Mouse (Mus musculus) urinary bladder, adult 18-20 months (tissue): ENCODE results near the gene Nckap5.

Experiments
- DNase-seq, 2 experiments: peaks; one replicate each; pipeline ENCODE4 v3.0.0; 2022; ENCODE audit warnings: low spot score in 2 of 2, mixed read lengths in 2 of 2

Gene Nckap5

DNA sequence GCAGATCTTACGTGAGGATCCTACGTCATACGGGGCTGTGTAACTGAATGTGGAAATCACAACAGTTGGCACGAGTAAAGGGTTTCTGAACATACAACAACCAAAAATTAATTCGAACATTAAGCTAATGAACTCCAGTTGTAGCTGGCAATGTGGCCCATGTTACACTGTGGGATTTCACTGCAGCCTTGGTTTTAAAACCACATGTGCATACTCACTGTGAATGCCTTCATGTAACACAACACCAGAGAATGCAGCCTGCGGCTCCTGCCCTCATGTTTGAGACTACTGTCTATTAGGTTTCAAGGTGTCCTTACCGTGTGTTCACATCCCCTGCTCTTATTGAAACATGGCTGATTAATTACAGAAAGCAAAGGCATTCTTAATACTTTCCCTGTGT is 269.7 kb downstream of the Nckap5 start:
- DNase-seq: no peak

DNA sequence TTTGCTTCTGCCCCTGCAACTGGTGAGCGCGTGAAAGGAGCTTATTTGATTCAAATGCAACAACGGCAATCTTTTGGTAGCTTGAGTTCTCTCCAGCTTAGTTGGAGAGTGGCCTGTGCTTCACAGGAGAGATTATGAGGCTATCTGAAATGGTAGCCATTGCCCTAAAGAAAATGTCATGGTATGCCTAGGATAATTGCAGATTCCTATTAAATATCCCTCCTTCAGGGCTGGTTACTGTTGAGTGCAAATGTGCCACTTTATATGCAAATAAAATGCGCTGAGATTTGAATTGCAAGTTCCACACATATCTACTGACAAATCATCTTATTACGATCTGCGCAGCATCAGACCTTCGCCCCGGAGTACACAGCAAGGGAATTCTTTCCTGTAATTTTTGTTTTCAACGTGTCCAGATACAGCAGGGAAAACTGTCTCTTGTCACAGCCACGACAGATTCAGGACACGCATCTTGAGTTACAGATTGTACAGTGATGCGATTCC is 272.8 kb downstream of the Nckap5 start:
- no peak for DNase-seq

DNA sequence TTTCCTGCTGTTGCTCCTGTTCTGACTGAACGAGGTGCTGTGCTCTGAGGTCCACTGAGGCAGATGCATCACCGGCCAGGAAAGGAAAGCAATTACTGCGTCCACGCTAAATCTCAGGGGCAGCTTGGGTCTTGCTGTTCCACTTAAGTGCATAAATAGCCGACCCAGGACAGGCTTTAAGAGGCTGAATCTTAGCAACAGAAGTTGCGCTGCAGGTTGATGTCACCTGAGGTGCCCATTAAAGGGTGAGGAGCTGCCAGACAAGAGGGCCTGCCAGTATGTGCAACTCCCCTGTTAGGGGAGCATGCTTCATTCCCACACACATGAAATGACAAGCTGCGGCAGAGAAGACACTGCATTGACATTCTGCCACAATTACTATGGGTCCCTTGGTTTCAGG is 282.6 kb downstream of the Nckap5 start:
- DNase-seq: no peak

DNA sequence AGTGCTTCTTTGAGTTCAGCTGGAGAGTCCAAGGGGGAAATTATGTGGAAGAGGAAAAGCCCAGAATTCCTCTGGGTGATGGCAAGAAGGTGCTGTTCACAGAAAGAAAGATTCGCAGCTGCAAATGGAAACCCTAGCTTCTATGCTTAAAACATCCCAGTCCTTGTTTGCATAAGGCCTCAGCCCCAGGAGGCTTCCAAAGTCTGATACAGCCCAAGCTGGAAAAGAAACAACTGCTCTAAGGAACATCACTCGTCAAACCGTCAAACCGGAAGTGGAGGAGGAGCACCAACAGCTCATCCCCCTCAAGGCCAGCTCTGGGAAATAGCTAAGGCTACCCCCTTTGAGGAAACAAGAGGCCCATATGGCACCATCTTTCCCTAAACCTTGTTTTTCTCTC is 286.1 kb downstream of the Nckap5 start:
- DNase-seq: no peak

DNA sequence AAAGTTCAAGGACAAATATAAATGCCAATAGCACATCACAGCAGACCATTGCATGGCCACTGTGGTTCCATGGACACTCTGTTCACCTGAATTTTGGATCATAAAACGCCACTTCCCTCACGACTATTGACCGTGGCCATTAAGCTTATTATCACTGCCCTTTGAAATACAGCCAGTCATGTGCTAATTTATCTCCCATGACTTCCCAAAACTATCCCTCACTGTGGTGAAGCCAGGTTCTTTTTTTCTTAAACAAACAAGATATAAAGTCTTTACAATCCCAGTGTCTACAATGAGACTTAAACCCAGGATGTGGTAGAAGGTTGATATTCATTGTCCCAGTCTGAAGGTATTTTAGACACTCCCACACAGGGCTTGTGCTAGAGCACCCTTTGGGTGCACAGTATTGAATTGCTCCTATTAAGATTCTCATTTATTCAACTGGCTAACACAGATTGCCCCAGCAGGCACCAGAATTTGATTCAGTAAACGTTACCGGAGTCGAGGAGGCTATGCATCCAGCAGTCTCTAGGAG is 293.3 kb downstream of the Nckap5 start:
- no peak for DNase-seq

DNA sequence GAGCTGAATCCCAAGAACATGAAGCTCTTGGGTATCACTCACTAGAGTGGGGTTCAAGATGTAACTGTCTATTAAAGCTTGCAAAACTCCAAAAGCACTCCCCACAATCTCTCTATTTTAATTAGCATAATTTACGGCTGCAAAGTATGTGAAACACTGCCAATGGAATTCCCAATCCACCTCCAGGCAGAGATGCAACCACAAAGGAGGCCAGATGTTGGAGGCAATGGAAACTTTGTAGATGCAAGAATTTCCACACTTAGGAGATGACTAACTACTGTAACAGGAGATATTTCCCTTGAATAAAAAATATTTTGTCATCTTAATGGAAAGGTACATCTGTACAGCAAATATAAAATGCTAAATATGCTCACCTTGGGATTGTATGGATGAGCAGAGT is 295.1 kb downstream of the Nckap5 start:
- DNase-seq: no peak

DNA sequence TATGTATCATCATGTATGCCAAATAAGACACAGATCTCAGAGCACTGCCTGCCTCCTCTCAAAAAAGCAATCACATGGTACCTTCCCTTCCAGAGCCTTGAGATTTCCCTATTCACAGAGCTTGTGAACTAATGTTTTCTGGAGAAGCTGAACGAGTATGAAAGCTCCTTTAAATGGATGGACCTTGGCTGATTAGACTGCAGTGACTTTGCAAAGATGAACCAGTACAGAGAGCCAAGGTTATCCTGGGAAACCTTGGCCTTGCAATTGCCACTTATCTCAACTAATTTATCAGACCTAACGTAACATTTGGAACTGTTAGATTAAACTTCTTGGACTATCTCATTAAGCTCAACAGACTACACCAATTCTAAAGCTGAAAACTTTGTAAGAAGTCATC is 296.6 kb downstream of the Nckap5 start:
- no peak for DNase-seq

DNA sequence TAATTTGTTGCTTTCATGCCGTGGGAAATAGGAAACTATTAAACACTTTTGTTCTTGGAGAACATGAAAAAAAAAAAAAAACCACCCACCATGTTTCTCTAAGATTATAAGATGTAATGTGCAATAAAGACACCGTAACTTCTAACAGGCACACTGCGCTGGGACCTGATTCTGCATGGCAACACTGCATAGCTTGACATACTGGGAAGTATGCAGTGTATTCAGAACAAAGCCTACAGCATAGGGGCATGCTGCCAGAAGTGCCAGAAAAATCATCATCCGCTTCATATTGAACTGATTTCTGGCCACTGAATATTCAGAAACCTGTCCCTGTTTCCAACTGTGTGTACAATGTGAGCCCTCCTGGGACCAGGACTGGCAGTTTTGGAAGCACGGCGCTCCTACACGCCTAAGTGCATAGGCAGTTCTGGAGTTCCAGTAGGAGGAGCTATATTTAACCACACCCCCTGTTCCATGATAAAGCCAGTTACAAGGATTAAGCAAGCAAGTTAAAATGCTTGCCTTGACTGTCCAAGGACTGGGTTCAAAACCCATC is 302.5 kb downstream of the Nckap5 start:
- no peak for DNase-seq

DNA sequence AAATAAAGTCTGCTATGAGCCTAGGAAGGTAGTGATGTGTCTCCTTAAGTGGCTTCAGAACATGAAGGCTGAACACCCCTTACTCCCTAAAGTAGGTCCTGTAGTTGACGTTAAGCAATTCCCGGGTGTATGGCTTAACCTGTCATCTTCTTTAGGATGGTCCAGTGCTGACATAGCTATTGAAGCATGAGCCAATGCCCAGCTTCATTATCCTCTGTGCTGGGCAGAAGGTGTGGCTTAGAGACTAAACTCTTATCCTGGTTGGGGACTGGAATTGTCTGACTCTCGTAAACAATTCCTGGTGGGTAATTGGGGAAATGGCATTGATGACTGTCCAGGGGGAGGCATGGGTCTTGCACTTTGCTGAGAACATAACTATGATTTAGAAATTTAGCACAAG is 312.5 kb downstream of the Nckap5 start:
- DNase-seq: no peak

DNA sequence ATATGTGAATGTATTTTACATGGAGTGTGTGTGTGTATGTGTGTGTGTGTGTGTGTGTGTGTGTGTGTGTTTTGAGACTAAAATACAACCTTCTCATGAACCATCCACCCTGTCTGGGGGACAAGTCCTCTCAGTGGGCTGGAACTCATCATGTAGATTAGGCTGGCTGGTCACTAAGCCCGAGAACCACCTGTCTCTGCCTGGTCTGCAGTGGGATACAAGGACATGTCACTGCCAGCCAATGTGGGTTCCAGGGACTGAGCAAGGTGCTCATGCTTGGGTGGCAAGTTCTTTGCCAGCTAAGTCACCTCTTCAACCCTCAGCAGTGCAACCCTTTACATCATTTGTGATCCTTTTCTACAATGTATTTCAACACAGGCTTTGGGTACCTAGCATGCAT is 313.2 kb downstream of the Nckap5 start:
- no peak for DNase-seq

DNA sequence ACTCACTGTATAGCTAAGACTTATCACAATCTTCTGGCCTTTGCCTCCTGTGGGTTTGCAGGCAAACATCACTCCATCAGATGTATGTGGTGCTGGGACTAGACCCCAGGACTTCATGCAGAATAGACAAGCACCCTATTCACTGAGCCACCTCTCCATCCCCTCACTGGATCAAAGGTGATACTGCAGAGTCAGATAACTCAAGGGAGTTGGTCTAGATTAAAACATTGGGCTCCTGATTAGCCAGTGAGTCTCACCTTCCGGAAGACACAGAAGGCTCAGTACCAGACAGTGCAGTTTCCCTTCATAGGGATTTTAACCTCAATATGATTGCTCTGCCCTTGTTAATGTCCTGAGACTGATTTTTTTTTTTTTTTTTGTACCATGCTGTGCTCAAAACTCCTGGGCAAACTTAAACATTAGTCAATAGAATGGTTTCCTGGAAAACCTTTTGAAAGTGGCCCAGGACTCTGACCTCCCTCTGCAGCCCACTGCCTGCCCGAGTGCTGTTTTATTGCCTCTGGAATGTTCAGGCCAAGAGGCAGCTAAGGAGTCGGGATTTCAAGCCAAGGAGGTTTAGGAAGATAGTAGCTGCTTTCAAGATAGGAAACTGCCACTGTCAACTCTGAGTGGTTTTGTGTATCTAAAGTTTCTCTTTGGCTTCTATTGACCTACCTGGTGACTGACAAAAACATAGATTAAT is 315.4 kb downstream of the Nckap5 start:
- DNase-seq: no peak

DNA sequence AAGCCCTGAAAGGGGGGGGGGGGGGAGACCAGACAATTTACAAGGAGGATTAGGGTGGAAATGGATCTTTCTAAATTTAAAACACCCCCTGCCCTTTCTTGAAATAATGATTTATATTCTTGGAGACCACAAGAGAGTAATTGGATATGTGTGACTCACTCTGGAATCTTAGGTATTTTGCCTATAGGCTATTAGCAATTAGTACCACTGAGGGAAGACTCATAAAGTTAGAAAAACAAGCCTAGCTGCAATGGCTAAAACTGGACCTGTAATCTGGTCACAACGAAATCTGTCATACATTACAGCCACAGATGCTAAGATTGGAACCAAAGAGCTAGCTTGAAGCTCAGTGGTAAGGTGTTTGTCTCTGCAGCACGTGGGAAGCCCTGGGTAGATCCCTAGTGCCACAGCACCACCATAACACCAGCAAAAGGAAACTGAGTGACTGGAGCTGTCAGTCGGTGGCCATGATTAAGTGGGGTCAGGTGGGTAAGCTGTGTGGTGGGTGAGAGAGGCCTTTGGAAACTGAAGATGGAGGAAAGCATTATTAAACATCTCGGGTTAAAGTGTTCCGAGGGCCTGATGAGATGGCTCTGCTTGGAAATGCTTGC is 318.7 kb downstream of the Nckap5 start:
- no peak for DNase-seq

DNA sequence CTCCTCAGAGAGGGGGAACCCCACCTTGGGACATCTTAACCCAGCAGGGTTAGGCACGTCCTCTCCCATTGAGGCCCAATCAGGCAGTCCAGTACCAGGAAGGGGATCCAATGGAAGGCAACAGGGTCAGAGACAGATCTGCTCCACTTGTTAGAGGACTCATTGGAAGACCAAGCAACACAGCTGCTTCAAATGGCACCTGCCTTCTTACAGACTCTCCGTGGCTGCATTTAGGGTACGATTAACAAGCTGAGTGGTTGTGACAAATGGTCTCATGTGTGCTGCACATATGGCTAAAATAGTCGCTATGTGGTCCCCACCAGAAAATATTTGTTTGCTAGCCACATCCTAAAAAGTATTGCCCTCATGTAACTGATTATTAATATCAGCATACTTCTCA is 325.9 kb downstream of the Nckap5 start:
- no peak for DNase-seq

DNA sequence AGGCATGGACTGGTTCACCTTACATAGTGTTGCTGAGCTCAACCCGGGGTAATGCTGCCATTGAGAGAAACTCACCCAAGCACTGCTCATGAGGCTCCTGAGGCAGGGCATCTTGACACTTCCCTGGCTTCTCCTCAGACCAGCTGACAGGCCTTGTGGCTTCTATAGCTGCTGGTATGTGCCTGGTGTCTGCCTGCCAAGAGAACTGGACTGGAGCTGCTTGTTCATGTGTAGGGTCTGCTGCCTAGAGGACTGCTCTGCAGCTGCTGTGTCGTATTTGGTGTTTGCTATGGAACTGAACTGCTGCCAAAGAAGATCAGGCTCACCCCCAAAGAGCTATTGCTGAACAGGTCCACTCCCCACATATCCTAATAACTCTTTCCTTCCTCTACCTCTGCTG is 327.9 kb downstream of the Nckap5 start:
- no peak for DNase-seq

DNA sequence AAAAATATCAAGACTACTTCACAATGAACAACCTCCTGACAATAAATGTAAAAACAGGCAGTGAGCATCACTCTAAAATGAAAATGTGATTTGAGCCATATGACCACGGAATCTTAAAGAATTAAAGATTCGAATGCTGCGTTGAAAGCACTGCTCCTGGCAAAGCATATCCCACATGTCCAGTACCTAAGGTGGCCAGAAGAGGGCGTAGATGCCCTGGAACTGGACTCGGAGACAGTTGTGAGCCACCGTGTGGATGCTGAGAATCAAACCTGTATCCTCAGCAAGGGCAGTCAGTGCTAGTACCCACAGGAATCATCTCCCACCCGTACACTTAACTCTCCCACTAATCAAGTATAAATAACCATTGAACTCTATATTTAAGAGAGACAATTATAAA is 333.9 kb downstream of the Nckap5 start:
- DNase-seq: no peak

DNA sequence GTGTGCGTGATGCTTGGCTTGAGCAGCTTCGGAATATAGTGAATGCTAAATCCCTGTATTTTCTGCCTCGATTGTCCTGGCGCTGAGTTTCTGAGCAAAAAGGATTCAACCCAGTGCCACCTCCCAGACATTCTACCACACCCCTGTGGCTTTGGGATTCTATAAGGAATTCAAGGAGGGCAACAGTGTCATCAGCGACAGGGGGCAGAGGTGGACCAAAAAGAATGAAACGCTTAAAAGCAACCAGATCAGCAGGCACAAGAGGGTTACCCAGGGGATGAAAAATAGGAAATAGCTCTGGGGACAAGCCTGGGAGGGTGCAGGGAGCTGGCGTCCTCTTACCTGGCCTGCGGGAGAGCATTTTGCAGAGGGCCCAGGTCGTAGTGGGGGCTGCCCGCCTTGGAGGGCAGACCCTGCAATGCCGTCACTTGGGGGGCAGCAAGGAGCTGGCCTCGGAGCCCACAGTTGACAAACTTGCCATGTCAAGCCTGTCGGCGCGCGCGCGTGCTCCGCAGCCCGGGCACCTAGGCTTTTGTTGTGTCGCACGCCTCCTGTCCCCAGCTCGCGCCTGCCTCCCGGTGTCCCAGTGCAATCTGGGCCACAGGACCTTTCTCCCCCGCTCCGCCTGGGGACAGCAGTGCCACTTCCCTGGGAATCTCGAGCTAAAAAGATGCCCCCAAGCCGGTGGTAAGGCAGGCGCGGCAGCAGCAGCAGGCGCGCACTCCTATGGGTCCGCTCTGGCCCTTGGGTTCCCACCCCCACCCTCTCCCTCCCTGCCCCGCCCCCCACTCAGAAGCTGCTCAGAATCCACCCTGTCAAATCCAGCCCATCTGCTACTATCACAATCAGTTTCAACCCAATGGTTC is 338.2 kb downstream of the Nckap5 start:
- peak in 1 of 2 experiments; percentile 37 for DNase-seq

DNA sequence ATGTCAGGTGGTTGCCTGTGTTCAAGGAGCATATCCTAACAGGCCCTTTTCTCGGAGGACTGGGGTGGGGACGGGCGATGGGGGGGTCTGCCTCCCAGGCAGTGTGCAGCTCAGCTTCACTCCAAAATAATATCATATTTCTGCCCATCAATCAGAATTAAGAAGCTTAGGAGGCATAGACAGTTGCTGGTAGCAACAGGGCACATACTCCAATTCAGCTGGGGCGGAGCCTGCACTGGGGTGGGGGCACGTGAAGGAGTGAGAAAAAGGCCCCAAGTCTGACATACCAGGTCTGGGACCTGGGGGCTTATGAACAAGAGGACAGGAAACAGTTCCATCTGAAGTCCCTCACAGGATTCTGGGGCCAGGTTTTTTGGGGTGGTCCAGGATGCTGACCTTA is 339.2 kb downstream of the Nckap5 start:
- DNase-seq: no peak

DNA sequence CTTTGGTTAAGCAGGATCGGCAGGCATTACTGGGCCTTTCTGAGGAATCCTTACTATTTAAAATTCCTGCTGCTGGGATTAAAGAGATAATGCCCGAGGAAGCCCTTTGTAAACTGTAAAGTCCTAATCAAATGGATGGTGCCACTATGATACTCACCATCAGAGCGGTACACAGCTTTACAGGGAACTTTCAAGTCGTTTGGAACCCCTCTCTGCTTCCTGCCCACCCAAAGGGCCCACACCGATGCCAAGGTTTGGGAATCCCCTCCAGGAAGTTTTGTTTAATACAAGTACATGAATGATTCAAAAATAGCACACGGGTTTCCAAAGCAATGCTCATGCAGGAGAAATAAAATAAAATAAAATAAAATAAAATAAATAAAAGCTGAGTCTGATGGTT is 340.3 kb downstream of the Nckap5 start:
- no peak for DNase-seq

DNA sequence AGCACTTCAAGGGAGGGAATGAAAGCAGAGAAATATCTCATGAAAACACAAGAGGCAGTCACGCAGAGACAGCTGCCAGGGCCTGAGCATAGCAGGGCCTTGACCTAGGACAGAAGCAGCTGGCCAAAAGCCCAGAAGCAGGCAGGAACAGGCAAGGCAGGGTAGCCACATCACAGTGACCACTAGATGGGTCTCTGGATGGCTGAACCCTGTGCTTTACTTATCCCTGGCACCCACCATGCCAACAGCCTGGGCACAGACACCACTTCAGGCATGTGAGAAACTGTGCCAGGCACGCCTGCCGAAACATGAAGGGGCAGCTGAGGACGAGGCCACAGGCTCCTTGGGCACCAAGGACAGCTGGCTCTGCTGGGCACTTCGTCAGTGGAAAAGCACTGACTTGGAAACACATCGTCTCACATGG is 345.9 kb downstream of the Nckap5 start:
- no peak for DNase-seq

DNA sequence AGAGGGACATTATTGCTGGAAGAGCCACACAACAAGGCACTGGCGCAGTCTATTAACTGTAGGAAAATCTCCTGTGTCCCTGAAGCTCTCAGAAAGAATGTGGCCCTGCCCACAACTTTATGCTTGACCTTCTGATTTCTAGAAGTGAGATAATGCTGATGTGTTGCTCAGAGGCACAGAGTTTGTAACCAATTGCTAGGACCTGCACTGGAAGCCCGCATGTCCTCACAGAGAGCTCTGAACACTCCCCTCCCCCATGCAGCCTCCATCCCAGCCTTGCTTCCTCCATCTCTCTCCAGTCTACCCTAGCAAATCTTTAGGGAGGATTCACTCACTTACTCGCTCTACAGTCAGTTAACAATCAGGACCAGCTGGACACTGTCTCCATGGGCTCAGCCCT is 346.9 kb downstream of the Nckap5 start:
- DNase-seq: no peak

DNA sequence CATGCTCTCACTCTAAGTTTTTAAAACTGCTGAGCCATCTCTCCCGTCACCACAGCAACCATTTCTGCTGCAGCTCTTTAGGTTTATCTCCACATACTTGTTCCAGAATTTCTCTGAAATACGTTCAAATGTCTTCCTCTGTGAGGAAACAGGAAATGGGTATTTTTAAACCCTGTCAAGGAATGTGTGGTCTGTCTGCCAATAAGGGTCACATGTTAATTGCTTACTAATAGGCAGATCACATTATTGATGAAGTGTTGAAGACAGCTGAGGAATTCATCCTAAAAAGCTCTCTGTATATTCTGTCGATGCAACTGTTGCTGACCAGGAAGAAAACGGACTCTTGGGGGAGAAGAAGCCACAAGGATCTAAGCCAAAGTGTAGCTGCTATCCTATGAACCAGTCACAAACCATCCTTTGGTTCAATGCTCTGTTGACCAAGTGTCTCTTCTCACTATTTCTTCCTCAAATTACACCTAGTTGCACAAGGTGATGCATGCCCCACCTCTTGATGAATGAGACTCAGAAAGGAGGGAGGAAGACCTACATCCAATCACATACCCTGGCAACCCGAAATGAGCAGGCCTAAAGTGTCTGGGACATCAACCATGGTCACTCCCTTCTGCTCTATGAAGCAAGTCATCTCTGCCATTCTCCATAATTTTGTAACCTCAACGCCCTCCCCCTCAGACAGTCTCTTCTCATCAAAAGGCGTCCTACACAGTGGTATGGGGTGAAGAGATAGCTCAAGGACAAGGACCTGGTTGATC is 349.0 kb downstream of the Nckap5 start:
- no peak for DNase-seq
